Mouse (Mus musculus) layer of hippocampus, postnatal 14 days (tissue): ENCODE results near the gene Gm8439. TPM values are rescaled to one million over a fixed set of nuclear protein-coding genes. Genes with fewer than 3 reads are reported as not detected.
A peak's percentile ranks its signal among the peaks of the same experiment; 100 is the strongest.

Experiments
- DNase-seq, 2 experiments: peaks; one replicate each; pipeline ENCODE4 v3.0.0; 2021 to 2022; ENCODE audit warnings: low spot score in 2 of 2, mixed read lengths in 1 of 2
- total RNA-seq, 2 experiments: library from RNA; stranded (reverse); gene quantifications; 2 replicates each; pipeline ENCODE4 v1.2.3; 2021

Gene Gm8439
- total RNA-seq, 2 experiments from 2014 or later: not detected

DNA sequence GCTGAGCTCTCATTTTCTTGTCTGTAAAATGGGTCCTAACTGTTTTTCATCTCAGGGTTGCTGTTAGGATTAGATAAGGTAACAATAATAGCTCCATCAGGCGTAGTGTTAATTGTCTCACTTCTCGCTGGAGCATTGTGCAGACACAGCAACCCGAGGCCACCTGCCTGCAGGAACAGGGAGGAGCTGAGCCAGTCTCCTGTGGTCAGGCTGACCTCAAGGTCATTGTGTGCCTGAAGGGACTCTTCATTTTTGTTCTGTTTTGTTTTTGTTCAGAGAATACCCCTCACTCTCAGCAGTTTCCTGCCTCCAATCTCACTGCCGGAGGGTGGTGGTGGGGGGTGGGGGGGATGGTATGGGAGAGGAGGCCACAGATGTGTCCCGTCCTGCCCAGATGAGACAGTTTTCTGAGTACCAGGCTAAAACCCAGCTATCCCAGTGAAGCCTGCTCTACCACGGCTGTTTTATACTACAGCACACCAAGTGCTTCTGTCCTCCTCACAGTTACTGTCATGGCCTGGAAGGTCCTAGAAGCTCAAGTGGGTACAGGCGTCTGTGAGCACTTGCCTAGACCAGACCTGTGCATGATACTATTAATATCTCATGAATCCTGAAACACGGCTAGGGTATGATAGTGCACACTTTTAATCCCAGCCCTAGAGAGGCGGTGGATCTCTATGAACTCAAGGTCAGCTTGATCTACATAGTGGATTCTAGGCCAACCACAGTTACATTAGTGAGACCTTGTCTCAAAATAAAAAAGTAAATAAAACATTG lies 23.9 kb downstream of the Gm8439 start:
- DNase-seq: no peak

DNA sequence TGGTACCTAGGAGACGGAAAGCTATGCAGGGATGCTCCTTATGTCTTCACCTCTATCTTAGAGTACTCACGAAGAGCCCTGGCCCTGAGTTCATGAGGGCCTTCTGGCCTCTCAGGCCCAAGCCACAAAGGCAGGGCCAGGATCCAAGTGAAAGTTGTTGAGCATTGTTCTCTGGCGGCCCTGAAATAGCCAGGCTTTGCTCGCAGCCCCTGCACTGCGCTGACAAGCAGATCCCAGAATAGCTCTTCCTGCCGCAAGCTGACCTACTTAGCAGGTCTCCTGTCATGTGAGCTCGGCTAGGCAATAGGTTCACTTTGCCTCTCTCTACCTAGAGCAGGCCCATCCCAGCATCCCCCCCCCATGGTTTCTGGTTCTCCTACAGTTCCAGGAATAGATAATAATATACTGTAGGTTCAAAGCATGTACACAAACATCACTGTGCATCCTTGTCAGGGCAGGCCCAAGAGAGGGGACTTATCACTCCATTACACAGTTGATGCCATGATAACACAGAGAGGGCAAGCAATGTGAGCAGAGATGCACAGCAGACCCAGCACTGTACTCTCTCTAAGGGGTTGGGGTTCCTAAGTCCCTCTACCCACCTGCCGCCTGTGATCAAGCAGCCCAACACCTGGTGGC lies 25.3 kb downstream of the Gm8439 start:
- DNase-seq: no peak

DNA sequence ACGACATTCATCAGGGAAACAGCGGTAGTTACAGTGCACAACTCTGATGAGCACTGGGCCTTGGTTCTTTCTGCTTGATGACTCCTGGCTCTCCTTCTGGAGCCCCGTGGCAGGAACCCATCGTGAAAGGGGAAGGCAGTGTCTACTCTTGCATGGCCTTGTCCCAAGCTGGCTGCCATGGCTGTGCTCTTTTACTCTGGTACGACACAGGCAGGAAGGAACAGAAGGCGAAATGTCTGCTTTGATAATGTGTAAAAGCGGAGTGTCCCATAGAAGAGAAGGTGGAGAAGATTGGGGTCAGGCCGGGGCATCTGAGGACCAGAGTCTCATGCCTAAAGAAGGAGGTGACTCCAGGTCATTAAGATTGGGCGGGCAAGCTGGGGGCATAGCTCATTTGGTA lies 26.1 kb downstream of the Gm8439 start:
- no peak for DNase-seq

DNA sequence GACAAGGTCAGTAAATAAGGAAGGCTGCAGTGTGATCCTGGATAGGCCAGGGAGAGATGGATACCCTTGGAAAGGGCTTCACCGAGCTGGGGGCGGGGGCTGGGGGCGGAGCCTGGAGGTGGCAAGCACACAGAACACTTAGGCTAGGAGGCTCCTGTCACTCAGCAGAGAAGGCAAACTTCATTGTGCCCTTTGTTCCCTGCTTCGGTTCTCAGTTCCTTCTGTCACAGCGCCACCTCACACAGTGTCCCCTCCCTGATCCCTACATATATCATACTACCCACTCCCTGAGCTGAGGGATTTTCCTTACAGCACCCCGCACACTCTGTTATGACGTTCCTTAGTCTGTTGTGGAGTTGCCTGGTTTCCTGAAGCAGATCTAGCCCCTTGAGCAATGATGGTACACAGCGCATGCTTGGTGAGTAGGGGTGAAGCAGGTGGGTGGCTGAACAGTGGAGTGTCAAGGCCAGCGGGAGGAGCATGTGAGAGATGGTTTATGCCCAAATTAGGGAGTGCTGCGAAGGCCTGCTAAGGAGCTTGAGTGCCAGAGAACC lies 27.1 kb downstream of the Gm8439 start:
- no peak for DNase-seq

DNA sequence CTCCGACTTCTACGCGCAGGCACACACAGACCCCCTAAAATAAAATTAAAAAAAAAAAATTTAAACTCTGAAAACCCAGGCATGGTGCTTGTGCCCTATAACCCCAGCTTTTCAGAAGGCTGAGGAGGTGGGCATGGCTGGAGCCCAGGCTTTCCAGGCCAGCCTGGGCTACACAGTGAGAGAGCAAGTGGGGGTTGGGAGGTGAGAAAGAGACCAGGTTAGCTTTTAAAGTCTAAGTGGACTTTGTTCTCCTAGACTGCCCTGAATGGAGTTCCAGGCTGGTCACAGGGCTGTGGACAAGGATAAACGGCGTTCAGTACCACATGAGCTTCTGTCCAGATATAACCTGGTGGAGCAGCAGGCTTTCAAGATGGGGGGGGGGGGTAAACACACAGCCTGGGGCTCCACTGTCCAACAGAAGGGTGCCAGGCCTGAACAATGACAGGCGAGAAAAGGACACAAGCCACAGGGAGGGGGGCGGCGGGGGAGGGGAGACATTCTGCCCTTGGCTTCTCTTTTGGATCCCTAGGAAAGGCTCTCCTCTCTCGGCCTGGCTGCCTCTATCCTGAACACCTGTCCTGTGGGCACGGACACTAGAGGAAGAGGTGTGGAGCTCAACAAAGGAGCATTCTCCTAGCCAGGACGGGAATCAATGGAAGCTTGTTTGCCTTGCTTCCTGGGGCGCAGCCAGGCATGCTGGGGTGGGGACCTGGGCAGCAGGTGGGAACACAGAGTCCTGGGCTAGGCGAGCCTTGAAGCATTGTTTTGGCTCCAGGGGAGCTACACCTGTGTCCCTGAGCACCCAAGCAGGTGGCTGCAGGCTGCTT lies 27.9 kb downstream of the Gm8439 start:
- DNase-seq: no peak

DNA sequence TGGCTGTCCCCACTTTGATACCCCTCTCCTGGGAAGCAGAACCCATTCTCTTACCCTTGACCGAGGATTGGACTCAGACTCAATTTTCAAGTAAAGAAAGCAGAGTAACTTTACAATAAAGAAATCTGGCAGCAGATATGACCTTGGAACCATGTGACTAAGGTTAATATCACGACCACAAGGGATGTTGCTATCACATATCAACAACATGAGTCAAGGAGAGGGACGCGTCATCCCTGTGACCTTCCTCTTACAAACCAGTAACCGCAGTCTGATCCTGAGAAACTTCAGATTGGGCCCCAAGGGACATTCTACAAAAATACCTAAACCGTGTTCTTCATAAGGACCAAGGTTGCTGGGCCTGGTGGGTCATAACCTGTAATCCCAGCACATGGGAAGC lies 39.2 kb downstream of the Gm8439 start:
- DNase-seq: no peak

DNA sequence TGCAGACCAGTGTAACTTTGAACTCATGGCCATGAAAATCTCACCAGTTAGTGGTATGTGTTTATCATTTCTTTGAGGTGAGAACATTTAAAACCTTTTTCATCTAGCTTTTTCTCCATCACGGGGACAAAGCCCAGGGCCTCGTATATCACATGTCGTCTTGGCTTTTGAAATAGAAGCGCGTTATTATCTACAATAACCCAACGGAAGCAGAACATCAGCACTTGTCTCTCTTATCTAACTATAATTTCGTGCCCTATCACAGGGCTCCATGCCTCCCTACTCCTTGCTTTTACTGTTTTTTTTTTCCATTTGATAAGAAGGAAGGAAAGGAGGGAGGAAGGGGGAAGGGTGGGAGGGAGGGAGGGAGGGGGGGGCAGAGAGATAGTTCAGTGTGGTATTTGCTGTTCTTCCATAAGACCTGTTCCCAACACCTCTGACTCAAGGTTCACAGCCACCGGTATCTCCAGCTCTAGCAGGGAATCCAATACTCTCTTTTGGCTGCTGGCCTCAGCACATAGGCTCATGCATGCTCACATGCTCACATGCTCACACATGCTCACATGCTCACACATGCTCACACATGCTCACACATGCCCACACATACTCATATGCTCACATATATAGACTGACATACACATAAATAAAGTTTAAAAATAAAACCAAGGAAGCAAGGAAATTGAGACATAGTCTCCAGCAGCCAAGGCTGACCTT lies 41.8 kb downstream of the Gm8439 start:
- DNase-seq: no peak

DNA sequence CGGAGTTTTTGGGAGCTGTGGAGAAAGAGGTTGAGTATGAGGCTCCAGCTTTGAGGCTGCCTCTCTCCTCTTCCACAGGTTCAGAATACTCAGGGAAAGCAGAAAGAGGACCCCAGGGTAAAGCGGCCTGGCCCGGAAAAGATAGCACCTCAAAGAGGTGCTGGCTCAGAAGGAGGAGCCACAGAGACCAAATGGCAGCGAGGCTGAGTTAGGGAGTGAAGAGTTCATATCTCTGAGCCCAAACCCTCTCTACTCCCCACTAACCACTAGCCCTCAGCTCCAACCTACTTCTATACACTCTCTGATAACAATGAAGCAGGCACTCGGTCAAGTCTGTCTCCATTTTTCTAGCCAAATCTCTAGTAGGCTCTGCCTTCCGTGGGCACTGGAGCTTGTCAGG lies 43.3 kb downstream of the Gm8439 start:
- no peak for DNase-seq

DNA sequence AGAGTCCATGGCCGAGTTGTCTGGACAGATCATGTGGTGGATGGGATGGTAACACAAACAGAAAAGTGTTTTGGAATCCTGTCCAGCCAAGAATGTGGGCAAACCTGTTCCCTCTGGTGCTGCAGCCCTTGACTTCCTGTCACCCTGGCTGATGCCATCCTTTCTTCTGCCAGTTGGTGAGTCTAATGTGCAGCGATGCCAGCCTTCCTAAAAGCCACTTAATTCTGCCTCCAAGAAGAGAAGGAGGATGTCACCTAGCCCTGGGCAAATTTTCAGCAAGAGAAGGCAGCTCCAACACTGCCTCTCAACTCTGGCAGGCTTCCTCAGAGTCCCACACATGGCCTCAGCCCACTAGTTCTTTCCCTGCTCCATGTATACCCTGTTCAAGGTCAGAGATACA lies 46.8 kb downstream of the Gm8439 start:
- DNase-seq: no peak

DNA sequence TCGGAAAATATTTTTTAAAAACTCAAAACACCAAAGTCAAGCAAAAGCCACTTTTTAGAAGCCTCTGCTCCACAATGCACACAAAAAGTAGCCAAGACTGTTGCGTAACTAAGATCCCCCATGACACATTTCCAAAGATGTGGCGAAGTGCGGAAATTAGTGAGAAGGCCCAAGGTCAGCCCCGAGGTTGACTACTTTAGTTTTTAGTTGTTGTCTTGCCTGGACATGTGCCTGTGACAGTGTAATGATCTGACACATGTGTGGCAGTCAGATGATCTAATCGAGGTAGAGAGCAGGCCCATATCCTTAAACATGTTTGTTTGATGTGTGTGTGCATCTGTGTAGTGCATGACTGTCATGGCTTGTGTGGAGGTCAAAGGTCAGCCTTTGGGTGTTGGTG lies 53.4 kb downstream of the Gm8439 start:
- DNase-seq: no peak

DNA sequence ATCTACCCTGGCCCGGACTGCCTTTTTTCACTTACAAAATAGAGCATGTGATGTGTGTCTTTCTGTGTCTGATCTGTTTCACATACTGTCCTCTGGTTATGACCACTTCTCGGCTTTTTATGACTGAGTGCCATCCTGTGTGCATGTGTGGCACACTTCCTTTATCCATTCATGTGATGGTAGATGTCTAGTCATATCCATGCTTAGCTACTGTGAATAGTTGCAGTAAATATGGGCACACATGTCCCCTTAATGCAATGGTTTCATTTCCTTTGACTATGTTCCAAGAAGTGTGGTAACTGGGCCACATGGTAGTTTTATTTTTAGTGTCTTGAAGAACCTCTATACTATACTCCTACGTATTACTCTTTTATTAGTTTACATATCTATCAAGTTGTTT lies 55.4 kb downstream of the Gm8439 start:
- no peak for DNase-seq

DNA sequence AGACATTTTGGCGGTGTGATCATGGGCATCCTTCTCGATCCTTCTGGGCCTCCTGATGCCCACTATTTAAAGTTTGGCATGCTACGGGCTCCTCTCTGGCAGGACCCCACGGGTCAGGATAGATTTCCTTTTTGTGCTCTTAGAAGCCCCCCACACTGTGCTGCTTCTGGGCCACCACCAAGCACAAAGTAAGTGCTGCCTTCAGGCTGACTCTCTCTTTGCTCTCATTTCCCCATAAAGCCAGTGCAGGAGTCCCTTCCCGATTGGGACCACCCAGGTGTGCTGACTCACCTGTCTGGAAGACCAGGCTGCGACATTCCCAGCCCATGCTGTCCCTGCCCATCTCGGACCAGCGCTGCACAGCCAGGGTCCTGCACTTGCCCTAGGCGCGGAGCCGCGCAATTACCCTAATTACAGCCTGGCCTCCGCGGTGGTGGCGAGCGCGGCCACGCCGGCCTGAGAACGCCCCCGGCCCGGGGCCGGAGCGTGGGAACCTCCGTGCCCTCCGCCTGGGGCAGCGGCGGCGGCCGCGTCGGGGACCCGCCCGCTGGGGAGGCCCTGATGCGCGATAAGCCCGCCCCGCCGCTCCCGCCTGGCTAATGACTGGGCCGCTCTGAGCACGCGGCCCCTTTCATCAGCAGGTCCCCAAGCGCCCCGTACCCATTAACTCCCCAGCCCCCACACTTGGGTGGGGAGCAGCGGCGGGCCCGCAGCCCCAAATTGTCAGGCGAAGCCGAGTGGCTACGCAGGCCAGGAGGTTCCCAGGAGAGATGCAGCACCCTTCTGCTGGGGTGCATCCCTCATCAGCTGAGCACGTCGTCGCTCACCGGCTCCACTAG lies 61.0 kb downstream of the Gm8439 start:
- peak; percentile 53 to 56 for DNase-seq

DNA sequence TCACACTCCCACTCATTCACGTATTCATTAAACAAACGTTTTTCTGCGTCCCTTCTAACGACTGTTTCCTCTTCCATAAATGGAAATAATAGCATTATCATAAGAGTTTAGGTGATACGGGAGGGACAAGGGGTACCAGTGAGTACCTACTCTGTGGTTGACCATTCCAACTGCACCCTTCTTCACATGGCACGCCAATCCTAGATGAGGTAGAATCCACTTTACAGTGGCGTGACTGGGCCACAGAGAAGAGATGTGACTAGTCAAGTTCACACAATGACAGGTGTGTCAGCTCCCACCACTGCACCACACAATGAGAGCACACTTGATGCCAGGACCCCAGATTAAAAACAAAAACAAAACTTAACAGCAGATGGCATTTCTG lies 61.7 kb downstream of the Gm8439 start:
- DNase-seq: no peak

DNA sequence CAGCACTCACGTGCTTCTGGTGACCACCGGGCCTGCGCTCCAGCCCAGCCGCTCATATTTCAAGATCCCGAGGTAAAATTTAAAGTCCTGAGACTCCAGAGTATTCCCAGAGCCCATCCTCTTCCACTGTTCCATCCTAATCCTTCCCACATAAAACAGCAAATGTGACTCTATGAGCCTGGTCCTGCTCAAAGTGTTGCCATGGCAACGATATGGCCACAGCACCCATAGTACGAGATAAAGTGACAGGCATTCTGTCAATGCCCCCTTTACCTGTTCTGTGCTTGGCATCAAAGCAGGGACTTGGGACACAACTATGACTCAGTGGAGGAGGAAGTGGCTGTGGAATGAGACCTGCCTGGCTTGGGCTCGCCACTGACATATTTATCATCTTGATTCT lies 67.4 kb downstream of the Gm8439 start:
- no peak for DNase-seq

Other genes starting within 250 kb of the Gm8439 start
- 100 to 1,000 TPM; 112 TPM for gene Scmh1, start 183.5 kb upstream of the Gm8439 start, total RNA-seq
- under 1 TPM; 0.37 to 0.86 TPM for gene Slfnl1, start 56.5 kb upstream of the Gm8439 start, total RNA-seq
- 10 to 100 TPM; 41.9 to 46.2 TPM for gene Ctps, start 18.5 kb upstream of the Gm8439 start, total RNA-seq
- 1 to 10 TPM; 2.6 to 4.0 TPM for gene Cited4, start 77.8 kb downstream of the Gm8439 start, total RNA-seq
- gene Kcnq4, start 159.9 kb downstream of the Gm8439 start, total RNA-seq: 1 to 10 TPM; 7.4 TPM
- 10 to 100 TPM; 49.1 to 53.8 TPM for gene Nfyc, start 242.8 kb downstream of the Gm8439 start, total RNA-seq